Mouse (Mus musculus) E14TG2a.4 (cell line): ENCODE measurements around the gene Pde4c.

ENCODE experiments used
- H3K27me3 ChIP-seq: 2 replicates; pipeline ENCODE4 v1.6.1; 2014; ENCODE audit warnings: low read length, control low read depth; ENCODE audit not compliant: insufficient read depth
- H3K36me3 ChIP-seq: 2 replicates; pipeline ENCODE4 v1.6.1; 2014; ENCODE audit warnings: low read length, control low read depth; ENCODE audit not compliant: insufficient read depth
- H3K4me1 ChIP-seq: replicated peaks from 2 replicates; pipeline ENCODE4 v1.6.1; 2014; ENCODE audit warnings: low read depth, low read length, control low read depth
- H3K4me3 ChIP-seq: replicated peaks from 2 replicates; pipeline ENCODE4 v1.5.1; 2014; ENCODE audit warnings: mild to moderate bottlenecking, low read length
- H3K9me3 ChIP-seq: 2 replicates; pipeline ENCODE4 v1.6.1; 2014; ENCODE audit warnings: low read length, control low read depth
- CTCF ChIP-seq: conservative IDR thresholded peaks from 2 replicates; pipeline ENCODE4 v1.5.1; 2014; ENCODE audit warnings: low read length
- NANOG ChIP-seq: IDR thresholded peaks from 2 replicates; pipeline ENCODE4 v1.6.1; 2014; ENCODE audit warnings: borderline replicate concordance, low read length, mixed read lengths
- POU5F1 ChIP-seq: IDR thresholded peaks from 2 replicates; pipeline ENCODE4 v1.6.1; 2014; ENCODE audit warnings: low read length, borderline replicate concordance

The Pde4c gene

DNA sequence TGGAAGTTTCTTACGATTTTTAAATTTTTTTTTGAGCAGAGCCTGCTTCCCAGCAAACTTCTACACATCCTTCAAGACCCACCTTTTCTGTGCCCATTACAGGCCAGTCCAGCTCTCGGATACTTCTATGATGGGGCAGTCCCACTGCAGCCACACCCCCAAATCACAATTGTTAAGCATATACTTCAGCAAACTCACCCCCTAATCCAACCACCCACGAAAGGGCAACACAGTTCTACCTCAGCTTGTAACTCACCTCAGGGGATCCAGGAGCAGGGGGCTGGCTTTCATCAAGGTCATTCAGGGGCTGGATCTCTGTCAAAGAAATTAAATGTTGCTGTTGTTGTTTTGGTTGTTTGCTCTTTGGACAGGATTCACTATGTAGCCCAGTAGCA lies 63.5 kb downstream of the Pde4c start:
- H3K4me1 ChIP-seq: peaks cover 74% of the 10 kb centered on the region
- H3K36me3 ChIP-seq: peaks cover 62% of the 10 kb centered on the region
- no peaks in the 10 kb centered on the region for H3K9me3 ChIP-seq
- H3K27me3 ChIP-seq: no peaks in the 10 kb centered on the region; the same call in 1 of the 2 replicates
- TF ChIP-seq POU5F1: no peak
- no peak for TF ChIP-seq NANOG
- no peak for TF ChIP-seq CTCF
- peak overlapping the region; percentile 66 for H3K4me3 ChIP-seq

DNA sequence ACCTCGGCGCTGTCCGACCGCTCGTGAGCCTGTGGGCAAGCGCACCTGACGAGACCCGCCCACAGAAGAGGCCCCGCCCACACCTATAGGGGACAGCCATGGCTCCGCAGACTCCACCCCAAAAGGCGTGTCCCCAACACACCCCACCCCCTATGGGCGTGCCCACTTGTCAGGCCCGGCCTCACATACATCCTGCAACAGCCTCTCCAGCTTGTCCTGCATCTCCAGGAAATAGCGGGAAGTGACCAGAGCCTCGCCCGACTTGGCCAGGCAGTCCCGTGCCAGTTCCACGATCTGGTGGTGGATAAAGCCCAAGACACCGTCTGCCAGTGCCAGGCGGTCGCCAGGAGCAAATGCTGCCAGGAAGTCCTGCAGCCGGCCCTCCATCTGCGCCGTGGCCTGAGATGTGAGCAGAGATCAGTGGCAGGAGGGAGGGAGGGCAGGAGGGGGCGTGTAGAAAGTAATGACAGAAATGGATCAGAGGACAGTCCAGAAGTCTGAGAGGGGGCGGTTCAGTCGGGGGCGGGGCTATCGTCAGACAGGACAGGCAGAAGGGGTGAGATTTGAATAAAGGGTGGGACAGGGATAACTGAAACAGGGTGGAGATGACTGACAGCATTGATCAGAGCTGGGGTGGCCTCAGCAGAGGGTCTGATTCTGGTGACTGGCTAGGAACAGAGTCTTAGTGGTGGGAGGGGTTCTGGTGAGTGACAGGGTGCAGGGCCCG lies 64.6 kb downstream of the Pde4c start:
- Histone ChIP-seq H3K4me3 (peak overlapping the region; percentile 66), H3K27me3 (no peaks in the 10 kb centered on the region; the same call in 1 of the 2 replicates), H3K4me1 (peaks cover 77% of the 10 kb centered on the region), H3K9me3 (no peaks in the 10 kb centered on the region), H3K36me3 (peaks cover 58% of the 10 kb centered on the region)
- TF ChIP-seq POU5F1 (no peak), CTCF (no peak), NANOG (no peak)

- Histone ChIP-seq H3K9me3 (no peaks in the 10 kb centered on the region), H3K27me3 (peaks cover 5% of the 10 kb centered on the region), H3K36me3 (peaks cover 48% of the 10 kb centered on the region), H3K4me3 (peak overlapping the region; percentile 66; the same call in 1 of the 2 replicates), H3K4me1 (peaks cover 79% of the 10 kb centered on the region)
- no peak for TF ChIP-seq CTCF
- no peak for TF ChIP-seq POU5F1
- no peak for TF ChIP-seq NANOG
These were observed 65.5 kb downstream of the Pde4c start for GRCm38 (mm10) chr8:70789046-70789445.

DNA sequence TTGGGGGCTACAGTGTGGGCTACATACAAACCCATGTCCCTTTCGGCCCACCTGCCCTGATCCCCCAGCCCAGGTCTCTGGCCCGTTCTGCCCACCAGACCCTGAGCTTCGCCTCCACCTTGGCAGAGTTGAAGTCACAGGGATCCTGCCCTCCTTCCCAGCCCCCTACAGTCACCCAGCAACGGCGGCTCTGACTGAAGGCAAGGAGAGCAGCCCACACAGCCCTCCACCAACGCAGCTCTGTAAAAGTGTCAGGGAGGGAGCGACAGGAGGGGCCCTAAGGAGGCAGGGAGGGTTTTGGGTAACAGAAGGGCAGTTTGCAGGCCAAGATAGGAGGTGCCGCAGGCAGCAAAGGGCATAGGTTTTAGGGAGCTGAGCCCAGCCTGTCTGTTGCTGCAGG lies 67.3 kb downstream of the Pde4c start:
- H3K27me3 ChIP-seq: peaks cover 20% of the 10 kb centered on the region
- peaks cover 62% of the 10 kb centered on the region for H3K4me1 ChIP-seq
- TF ChIP-seq POU5F1 (no peak), NANOG (no peak), CTCF (no peak)
- H3K36me3 ChIP-seq: peaks cover 30% of the 10 kb centered on the region
- H3K9me3 ChIP-seq: no peaks in the 10 kb centered on the region
- peak overlapping the region; percentile 89; the same call in 1 of the 2 replicates for H3K4me3 ChIP-seq

- Histone ChIP-seq H3K4me1 (peaks cover 62% of the 10 kb centered on the region), H3K27me3 (peaks cover 24% of the 10 kb centered on the region), H3K36me3 (peaks cover 26% of the 10 kb centered on the region), H3K9me3 (no peaks in the 10 kb centered on the region), H3K4me3 (peak overlapping the region; percentile 89)
- no peak for TF ChIP-seq POU5F1
- TF ChIP-seq NANOG: no peak
- no peak for TF ChIP-seq CTCF
These were observed 67.8 kb downstream of the Pde4c start for GRCm38 (mm10) chr8:70791294-70791701.

DNA sequence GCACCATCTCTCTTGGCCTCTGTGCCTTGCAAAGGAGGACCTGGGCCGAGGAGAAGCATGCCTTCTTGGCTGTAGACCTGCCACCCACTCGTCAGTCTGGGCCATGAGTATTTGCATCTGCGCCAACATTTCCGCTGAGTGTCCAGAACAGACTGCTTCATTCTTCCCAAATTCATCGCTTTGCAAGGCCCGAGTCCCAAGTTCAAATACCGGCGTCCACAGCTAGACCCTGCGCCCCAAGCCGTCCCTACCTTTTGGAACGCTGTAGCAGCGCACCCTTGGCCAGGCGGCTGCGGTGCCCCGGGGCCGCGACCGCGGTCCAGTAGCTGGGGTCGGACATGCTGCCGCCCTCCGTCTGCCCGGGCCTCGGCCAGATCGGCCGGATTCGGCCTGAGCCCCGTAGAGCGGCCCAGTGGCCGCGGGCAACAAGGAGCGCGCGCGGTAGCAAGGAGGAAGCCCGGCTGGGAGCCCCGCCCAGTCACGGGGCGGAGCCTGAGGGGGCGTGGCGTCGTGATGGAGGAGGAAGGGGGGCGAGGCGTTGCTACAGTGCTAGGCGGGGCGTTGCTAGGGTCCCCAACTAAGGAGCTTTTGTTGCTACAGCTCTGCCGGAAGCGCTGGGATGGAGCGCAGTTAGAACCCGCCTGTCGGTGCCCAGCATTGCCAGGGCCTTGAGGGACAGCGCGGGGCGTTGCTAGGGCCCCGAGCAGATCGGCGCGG lies 68.6 kb downstream of the Pde4c start:
- peaks cover 18% of the 10 kb centered on the region for H3K36me3 ChIP-seq
- H3K4me1 ChIP-seq: peaks cover 56% of the 10 kb centered on the region
- H3K9me3 ChIP-seq: no peaks in the 10 kb centered on the region
- no peak for TF ChIP-seq NANOG
- TF ChIP-seq CTCF: no peak
- TF ChIP-seq POU5F1: no peak
- H3K4me3 ChIP-seq: peak overlapping the region; percentile 89
- peaks cover 27% of the 10 kb centered on the region for H3K27me3 ChIP-seq

- TF ChIP-seq POU5F1: no peak
- no peak for TF ChIP-seq NANOG
- TF ChIP-seq CTCF: no peak
- H3K27me3 ChIP-seq: peaks cover 29% of the 10 kb centered on the region
- peak overlapping the region; percentile 89 for H3K4me3 ChIP-seq
- H3K36me3 ChIP-seq: peaks cover 14% of the 10 kb centered on the region; the same call in 1 of the 2 replicates
- H3K4me1 ChIP-seq: peaks cover 52% of the 10 kb centered on the region
- no peaks in the 10 kb centered on the region for H3K9me3 ChIP-seq
These were observed 69.2 kb downstream of the Pde4c start for GRCm38 (mm10) chr8:70792700-70793099.

- no peaks in the 10 kb centered on the region for H3K9me3 ChIP-seq
- no peak overlapping the region for H3K4me3 ChIP-seq
- peaks cover 53% of the 10 kb centered on the region for H3K4me1 ChIP-seq
- peaks cover 43% of the 10 kb centered on the region for H3K27me3 ChIP-seq
- peaks cover 6% of the 10 kb centered on the region; the same call in 1 of the 2 replicates for H3K36me3 ChIP-seq
- TF ChIP-seq POU5F1: no peak
- TF ChIP-seq CTCF: no peak
- TF ChIP-seq NANOG: no peak
These were observed 70.7 kb downstream of the Pde4c start for GRCm38 (mm10) chr8:70794215-70794614.

DNA sequence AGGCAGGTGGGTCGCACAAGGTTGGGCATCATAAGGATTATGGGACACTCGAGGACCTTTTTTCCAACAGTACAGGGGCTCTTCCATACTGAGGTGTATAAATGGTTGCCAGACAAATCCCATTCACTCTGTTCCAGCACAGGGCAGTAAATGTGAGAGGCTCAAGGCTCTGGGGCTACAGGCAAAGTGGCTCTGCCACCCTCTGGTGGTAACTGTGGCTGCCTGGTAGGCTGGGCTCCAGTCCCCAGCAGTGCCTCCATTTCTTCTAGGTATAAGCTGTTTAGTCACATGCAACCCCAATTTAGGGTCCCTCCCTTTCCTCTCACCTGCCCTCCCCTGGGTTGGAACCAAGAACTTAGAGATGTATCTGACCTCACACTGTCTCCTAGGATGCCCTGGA lies 71.8 kb downstream of the Pde4c start:
- Histone ChIP-seq H3K9me3 (no peaks in the 10 kb centered on the region), H3K4me1 (peaks cover 59% of the 10 kb centered on the region), H3K27me3 (peaks cover 53% of the 10 kb centered on the region), H3K4me3 (no peak overlapping the region), H3K36me3 (no peaks in the 10 kb centered on the region)
- TF ChIP-seq NANOG (no peak), CTCF (no peak), POU5F1 (no peak)
